Mouse (Mus musculus) cerebellum, postnatal 36 days (tissue): ENCODE measurements at regions not wholly inside any gene's neighbourhood (a gene's known extent, or its start where the extent isn't known, plus 50 kb on each side); places are given as distances from the start of the nearest gene placed in this dataset.
A peak's percentile ranks its signal among the peaks of the same experiment; 100 is the strongest.

Experiments used
- DNase-seq, 2 experiments: peaks; one replicate each; pipeline ENCODE4 v3.0.0; 2021 to 2022; ENCODE audit warnings: mixed read lengths in 2 of 2

- no peak for DNase-seq
These were observed 304.9 kb upstream of the Negr1 start for GRCm38 (mm10) chr3:156256719-156257118.

DNA sequence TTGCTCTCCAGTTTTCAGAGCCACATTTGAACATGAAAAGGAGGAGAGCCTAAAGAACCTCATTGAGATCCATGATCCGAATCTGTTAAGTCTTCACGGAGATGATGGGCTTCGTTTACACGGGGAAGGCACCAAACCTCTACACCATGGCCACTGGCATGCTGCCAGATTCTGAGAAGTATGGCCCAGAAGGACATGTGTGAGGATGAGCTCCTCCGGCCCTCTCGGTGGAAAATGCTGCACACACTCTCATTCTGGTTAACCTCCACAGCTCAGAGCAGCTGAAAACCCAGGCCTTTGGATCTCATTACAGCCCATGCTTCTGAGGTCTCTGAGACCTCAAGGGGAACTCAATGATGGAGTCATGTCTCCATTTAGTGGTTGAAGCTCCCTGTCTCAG lies 296.9 kb upstream of the Negr1 start:
- DNase-seq = no peak

DNA sequence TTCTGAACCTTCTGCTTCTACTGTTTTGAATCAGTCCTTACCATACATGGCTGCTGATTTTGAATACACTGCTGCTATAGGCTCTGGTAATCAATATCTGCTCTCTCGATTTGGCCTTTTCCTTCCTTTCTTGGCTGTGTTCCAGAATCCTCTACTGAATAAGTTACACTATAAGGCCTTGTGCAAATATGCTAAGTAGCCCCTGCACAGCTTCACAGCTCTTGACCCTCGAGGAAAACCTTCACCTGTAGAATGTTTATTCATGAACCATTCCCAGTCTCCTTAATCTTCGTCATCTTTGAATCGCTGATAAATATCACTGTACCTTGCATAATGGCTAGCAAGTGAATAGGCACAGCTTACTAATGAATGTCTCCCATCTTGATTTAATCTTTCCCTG lies 293.9 kb upstream of the Negr1 start:
- no peak for DNase-seq

- no peak for DNase-seq
These were observed 261.4 kb upstream of the Negr1 start for GRCm38 (mm10) chr3:156299984-156300770.

DNA sequence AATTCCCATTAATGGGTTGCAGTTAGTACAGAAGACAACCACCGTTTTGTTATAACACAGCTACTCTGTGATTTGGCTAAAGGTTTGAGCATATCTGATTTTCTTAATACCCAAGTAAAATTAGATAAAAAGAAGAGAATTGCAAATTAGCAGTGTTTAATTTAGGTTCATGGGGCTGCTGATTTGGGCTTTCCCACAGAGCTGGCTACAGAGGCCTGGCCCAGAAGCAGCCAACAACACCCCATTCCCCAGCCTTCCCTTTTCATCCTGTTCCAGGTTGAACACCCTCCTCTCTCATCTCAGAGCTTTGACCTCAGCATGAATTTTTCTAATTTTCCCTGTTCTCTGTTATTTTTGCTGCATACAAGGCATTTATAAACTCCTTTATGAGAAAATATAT lies 260.3 kb upstream of the Negr1 start:
- no peak for DNase-seq

GRCm38 (mm10) chr3:156301745-156302144 lies 259.8 kb upstream of the Negr1 start:
- DNase-seq = no peak

GRCm38 (mm10) chr3:156304174-156304573 lies 257.4 kb upstream of the Negr1 start:
- no peak for DNase-seq

DNA sequence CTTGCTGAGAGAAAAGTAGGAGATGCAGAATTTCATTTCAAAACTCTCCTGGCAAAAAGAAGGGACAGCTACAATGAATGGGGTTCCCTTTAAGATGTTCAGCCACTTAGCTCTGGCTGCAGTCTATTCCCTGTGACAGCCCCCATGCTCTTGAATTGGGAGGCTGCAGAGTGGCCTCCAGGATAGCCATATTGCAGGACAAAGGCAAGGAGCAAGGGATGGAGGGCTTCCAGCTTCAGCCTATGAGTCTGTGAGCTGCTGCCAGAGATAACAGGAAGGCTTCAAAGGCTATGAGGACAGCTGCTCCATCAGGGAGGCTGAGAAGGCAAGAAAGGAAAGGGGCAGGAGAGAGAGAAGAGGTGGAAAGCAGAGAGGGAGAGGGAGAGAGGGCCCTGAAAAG lies 256.5 kb upstream of the Negr1 start:
- DNase-seq = no peak

- DNase-seq = no peak
These were observed 226.4 kb upstream of the Negr1 start for GRCm38 (mm10) chr3:156335033-156335793.

- DNase-seq = no peak
These were observed 220.1 kb upstream of the Negr1 start for GRCm38 (mm10) chr3:156341484-156341883.

DNA sequence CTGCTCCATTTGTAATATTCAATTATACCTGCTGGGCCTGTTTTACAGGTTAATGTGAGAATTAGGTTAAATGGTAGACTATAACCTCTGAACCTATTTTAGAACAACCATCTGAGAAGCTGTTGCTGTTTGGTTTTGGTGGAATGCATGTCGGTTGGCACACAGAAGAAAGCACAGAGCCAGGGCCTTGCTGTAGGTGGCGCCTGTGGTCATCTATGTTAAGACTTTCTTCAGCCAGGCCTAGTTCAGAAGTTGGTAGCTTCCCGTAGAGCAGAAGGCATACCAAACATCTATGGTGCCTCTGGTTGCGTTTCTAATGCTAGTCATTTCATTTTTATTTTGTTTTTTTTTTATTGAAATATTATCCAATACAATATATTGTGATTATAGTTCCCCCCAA lies 209.9 kb upstream of the Negr1 start:
- DNase-seq = peak; percentile 21 to 29

DNA sequence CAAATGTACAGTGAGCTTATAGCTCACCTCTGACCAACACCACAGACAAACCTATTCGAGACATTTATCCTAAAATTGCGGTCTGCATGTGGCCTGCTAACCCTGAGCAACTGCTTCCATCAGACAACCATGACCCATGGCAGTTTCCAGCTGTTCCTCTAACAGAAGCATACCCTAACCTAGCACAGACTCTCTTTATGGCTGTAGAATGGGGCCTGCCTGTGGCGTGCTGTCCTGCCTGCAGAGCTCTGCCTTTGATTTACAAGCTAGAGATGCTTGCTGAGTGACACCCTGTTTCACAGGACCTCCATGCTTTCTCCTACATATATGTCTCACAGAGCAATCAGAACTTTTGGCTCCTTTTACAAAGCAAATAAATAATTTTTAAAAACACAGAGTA lies 208.2 kb upstream of the Negr1 start:
- DNase-seq = no peak

DNA sequence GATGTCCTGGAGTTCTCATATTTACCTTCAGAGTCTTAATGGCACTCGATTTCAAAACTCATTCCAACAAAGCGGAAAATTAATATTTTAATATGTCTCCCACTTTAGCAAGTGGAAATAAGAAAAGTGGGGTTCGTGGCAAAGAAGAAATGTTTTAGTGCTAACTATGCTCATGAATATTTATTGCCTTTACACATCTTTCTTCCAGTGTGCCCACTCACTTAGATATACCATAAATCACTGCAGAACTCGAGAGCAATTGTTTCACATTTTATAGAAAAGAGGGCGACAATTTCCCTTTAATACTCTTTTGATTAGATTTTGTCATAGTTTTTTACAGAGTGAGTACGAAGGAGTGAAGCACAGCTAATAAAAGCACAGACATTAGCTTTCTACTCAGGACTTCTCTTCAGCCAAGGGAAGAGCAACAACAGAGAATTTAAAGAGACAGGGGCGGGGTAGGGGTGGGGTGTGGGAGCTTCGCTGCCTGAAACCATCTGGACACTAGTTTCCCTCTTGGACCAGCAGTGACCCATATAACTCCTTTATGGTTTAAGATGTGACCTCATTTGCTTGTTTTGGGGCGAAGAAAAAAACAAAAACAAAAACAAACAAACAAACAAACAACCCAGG lies 207.6 kb upstream of the Negr1 start:
- DNase-seq = no peak

DNA sequence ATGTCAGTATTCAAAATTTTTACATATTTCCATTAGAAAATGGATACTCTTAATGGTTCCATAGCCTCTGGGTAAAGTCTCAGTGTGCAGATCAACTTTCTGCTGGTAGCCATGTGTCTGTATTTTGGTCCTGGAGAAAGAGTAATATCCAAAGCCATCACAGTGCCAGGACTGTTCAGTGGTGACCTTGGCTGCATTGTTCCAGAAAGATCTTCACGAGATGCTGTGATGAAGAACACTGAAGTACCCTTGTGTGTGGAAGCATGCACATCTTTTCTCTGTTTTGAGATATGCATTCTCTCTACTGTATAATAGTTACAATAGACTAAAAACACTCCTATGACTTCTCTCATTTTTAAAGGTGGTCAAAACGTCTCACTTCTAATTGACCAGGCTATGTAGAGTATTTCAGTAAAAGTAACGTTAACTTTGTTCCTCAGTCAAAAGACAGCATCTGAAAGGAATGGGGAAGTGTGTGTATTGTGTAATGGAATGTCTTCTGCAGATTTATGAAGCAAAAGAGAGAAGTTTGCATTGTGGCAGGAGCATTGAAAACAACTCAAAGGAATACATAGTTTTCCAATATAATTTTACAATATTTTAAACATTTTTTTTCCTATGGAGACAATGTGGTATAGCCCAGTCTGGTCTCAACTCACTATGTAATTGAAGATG lies 192.8 kb upstream of the Negr1 start:
- DNase-seq = no peak

DNA sequence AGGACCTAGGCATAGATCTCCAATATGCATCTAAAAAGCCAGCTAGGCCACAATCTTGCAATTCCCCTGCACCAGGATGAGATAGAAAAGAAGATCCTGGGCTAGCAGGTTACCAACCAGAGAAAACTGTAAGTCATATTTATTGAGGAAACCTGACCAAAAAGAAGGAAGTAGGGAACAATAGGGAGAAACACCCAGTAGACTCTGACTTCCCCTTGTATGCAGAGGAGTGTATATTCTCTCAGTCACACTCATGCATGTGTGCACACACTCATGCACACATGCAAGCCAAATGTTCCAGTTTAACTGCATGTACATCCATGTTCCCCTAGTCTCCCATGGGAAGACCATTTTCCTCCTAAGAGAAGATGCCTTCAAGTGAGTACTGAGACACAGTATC lies 184.9 kb upstream of the Negr1 start:
- DNase-seq = no peak

GRCm38 (mm10) chr3:156382919-156383318 lies 178.7 kb upstream of the Negr1 start:
- DNase-seq = no peak

- DNase-seq = no peak
These were observed 155.5 kb upstream of the Negr1 start for GRCm38 (mm10) chr3:156406136-156406535.

DNA sequence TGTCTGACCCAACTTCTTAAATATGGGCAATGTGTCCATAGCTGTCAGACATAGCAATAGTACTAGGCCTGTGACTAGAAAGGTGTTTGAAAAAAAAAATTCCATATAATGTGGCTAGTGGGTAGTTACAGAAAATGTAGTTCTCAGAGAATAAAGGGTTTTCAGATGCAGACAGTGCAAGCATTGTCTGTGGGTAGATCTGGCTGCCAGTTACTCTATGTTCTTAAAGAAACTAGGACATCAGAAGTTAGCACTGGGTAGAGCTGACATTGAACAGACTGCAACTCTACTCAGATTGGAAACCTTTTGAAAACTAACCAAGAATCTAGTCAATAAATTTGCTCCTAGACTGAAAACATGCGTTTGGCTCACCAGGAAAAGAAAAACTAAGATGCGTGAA lies 154.5 kb upstream of the Negr1 start:
- DNase-seq = no peak

GRCm38 (mm10) chr3:156410126-156410525 lies 151.5 kb upstream of the Negr1 start:
- DNase-seq = no peak

- no peak for DNase-seq
These were observed 148.8 kb upstream of the Negr1 start for GRCm38 (mm10) chr3:156412757-156413156.

- no peak for DNase-seq
These were observed 146.9 kb upstream of the Negr1 start for GRCm38 (mm10) chr3:156414431-156415427.

- DNase-seq = no peak
These were observed 143.5 kb upstream of the Negr1 start for GRCm38 (mm10) chr3:156418124-156418523.
